Mouse (Mus musculus): Measurements from ENCODE around the gene Strn3. TPM values are rescaled to one million over a fixed set of nuclear protein-coding genes. Genes with fewer than 3 reads are reported as not detected.
"Not testable (repeated sequence)": the region's sequence is repeated elsewhere in the genome, so short reads cannot be mapped to it uniquely, and the experiment has no call there.

Strn3 gene
- polyA plus RNA-seq, 1 experiment from 2014 or later: 60.4 TPM

DNA sequence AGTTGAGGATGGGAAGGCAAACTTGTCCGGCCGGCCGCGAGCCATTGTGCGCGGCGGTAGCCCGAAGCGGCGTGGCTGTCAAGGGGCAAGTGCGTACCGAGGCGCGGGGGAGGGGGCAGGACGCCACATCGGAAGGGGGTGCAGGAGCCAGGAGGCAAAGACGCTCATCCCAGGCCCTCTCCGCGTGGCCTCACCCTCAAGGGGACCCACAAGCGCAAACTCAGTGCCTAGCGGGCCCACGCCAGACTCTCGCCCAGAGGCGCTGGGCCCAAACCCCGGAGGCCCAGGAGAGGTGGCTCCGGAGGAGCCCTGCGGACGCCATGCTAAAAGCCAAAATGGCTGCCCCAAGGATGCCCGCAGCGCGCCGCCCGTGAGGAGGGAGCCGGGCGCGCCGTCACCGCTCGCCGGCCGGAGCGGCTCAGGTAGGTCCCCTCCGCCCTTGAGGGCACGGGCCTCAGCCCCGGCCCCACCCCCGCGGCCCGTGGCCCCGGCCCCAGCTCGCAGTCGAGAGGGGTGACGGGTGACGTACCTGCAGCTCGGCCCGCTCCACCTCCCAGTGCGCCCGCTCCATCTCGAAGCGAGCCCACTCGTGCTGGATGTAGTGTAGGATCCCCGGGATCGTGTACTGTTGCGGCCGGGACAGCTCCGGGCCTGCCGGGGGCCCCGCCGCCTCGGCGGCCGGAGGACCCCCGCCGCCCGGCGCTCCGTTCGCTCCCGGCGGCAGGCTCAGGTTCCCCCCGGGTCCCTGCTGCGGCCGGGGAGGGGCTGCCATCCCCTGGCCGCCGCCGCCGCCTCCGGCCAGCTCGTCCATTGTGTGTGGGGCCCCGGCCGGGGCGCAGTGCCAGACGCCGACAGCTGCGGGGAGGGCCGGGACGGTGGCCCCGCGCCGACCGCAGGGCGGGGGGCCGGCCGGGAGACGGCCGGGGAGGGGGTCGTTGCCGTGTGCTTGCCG lies 528 bp downstream of the Strn3 start, which contains the start of gene Ap4s1:
Gene Ap4s1 (plus strand): TSS at position 141 of the 952 bp plus-strand sequence.
- Histone ChIP-seq H3K27me3 (no peaks in the 10 kb centered on the region), H3K36me3 (no peaks in the 10 kb centered on the region), H3K4me1 (peaks cover 9% of the 10 kb centered on the region), H3K4me2 (replicated peaks) (peak within 1 kb of the TSS; percentile 64), H3K9ac (replicated peaks) (peak within 1 kb of the TSS; percentile 99), H3K27ac (replicated peaks) (peak within 1 kb of the TSS; percentile 100), H3K9me3 (no peaks in the 10 kb centered on the region), H3K4me3 (peak within 1 kb of the TSS; percentile 94)
- peak; percentile 80 for ATAC-seq (ENCODE audit: low FRiP score, low read depth)
- under 1% methylated on average over 103 of the region's 108 CpGs for WGBS

DNA sequence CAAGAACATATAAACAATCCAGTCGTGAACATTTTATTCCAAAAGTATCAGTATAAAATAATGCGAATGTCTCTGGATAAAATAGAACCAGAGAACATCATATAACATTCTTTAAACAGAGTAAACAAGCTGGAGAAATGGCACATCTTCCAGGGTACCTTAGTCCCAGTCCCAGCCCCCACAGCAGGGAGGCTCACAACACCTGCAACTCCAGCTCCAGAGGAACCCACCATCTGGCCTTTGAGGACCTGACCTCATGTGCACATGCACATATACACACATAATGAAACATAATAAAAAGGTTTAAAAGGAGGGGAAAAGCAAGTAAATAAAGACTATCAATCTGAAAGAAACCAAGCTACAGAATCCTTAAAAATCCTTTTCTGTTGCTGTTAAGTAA lies 3.2 kb downstream of the Strn3 start:
- no peaks in the 10 kb centered on the region for H3K9me3 ChIP-seq
- no peak overlapping the region for H3K27ac ChIP-seq (replicated peaks)
- peaks cover 9% of the 10 kb centered on the region for H3K4me1 ChIP-seq
- ATAC-seq (ENCODE audit: low FRiP score, low read depth): no peak
- H3K4me3 ChIP-seq: no peak overlapping the region
- WGBS: 98% methylated on average over 2 of the region's 2 CpGs
- H3K36me3 ChIP-seq: no peaks in the 10 kb centered on the region
- no peak overlapping the region for H3K9ac ChIP-seq (replicated peaks)
- no peaks in the 10 kb centered on the region for H3K27me3 ChIP-seq
- no peak overlapping the region for H3K4me2 ChIP-seq (replicated peaks)

DNA sequence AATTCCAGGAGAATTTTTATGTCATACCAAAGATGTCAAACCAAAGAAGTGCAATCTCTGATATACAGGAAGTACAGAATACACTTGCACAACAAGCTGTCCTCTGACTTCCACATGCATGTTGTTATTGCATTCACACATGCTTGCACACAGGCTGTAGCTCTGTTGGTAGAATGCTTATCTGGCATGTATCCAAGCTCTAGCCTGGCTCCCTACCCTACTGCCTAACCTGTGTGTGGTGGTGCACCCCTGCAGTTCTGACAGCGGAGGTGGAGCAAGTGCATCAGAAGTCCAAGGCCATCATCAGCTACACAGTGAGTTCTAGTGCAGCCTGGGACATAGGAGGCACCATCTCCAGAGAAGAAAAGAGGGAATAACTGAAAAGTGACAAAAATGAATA lies 12.9 kb downstream of the Strn3 start:
- no peak for ATAC-seq (ENCODE audit: low FRiP score, low read depth)

DNA sequence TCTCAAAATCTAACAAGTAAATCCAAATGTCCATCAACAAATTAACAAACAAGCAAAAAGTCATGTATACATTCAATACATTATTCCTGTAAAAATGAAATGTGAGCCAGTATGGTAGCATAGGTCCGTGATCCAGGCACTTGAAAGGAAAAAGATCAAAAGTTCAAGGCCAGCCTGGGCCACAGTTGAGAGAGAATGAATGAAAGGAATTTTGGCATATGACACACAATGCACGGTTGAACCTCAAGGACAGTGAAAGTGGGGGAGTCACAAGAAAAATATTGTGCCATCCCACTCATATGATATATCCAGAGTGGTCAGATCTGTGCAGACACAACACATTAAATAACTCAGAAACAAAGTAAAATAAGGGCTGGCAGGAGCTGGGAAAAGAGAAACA lies 15.3 kb downstream of the Strn3 start:
- H3K4me1 ChIP-seq: peaks cover 8% of the 10 kb centered on the region
- ATAC-seq (ENCODE audit: low FRiP score, low read depth): no peak
- 78% methylated on average over 2 of the region's 2 CpGs for WGBS
- no peak overlapping the region for H3K4me3 ChIP-seq
- H3K27me3 ChIP-seq: no peaks in the 10 kb centered on the region
- H3K36me3 ChIP-seq: no peaks in the 10 kb centered on the region
- no peak overlapping the region for H3K4me2 ChIP-seq (replicated peaks)
- no peak overlapping the region for H3K27ac ChIP-seq (replicated peaks)
- no peaks in the 10 kb centered on the region for H3K9me3 ChIP-seq
- no peak overlapping the region for H3K9ac ChIP-seq (replicated peaks)

More for the DNA sequence above, 12.9 kb downstream of the Strn3 start:
- Histone ChIP-seq H3K4me2 (replicated peaks) (no peak overlapping the region), H3K4me3 (no peak overlapping the region), H3K9ac (replicated peaks) (no peak overlapping the region), H3K9me3 (no peaks in the 10 kb centered on the region), H3K27ac (replicated peaks) (no peak overlapping the region), H3K4me1 (peaks cover 4% of the 10 kb centered on the region; the same call in 1 of the 2 replicates), H3K36me3 (no peaks in the 10 kb centered on the region), H3K27me3 (no peaks in the 10 kb centered on the region)
- 94% methylated on average over 1 of the region's 1 CpGs for WGBS

DNA sequence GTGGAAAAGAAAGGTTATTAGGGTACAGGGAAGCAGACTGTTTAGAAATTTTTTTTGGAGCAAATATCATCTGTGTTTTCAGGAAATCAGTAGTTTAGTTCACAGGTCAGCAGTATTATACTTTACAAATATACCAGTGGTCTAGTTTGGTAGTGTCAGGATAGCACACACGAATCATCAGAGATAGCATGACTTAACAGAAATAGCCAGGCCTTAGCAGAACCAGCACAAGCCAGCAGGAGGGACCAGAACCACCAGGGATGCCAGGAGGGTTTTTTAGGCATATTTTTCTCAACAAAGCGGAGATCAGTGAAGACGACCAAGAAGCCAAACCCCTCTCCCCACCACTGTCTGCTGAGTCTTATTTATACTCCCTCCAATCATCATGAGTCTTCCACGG lies 18.4 kb downstream of the Strn3 start:
- no peak overlapping the region for H3K4me3 ChIP-seq
- 70% methylated on average over 4 of the region's 4 CpGs for WGBS
- no peaks in the 10 kb centered on the region for H3K27me3 ChIP-seq
- no peak overlapping the region for H3K4me2 ChIP-seq (replicated peaks)
- no peak for ATAC-seq (ENCODE audit: low FRiP score, low read depth)
- no peak overlapping the region for H3K27ac ChIP-seq (replicated peaks)
- H3K36me3 ChIP-seq: no peaks in the 10 kb centered on the region
- peaks cover 8% of the 10 kb centered on the region for H3K4me1 ChIP-seq
- H3K9me3 ChIP-seq: no peaks in the 10 kb centered on the region
- H3K9ac ChIP-seq (replicated peaks): no peak overlapping the region

DNA sequence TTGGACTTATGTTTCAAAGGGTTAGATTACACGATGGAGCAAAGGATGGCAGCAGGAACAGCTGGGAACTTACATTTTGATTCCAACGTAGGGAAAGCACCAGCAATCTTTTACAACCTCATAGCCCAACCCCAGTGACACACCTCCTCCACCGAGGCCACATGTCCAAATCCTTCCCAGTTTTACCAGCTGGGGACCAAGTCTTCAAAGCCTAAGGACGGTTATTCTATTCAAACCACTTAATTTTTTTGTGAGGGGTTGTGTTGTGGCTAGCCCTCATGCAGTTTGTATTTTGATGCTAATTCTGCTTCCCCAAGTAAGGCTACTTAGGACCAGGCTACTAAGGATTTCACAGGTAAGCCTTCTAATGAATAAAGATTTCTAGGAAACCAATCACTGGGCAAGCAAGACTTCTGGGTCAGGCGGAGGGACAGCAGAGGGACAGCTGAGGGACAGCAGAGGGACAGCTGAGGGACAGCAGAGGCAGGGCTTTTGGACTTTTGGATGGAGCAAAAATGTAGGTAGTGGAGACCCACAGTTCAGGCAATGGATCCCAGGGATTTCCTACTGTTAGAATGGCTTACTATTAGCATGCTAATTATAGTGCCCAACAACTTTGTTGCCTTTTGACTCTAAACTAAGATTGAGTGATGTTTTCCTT lies 20.3 kb downstream of the Strn3 start:
- 29% methylated on average over 5 of the region's 5 CpGs for WGBS
- H3K4me1 ChIP-seq: peaks cover 8% of the 10 kb centered on the region
- no peak for ATAC-seq (ENCODE audit: low FRiP score, low read depth)

DNA sequence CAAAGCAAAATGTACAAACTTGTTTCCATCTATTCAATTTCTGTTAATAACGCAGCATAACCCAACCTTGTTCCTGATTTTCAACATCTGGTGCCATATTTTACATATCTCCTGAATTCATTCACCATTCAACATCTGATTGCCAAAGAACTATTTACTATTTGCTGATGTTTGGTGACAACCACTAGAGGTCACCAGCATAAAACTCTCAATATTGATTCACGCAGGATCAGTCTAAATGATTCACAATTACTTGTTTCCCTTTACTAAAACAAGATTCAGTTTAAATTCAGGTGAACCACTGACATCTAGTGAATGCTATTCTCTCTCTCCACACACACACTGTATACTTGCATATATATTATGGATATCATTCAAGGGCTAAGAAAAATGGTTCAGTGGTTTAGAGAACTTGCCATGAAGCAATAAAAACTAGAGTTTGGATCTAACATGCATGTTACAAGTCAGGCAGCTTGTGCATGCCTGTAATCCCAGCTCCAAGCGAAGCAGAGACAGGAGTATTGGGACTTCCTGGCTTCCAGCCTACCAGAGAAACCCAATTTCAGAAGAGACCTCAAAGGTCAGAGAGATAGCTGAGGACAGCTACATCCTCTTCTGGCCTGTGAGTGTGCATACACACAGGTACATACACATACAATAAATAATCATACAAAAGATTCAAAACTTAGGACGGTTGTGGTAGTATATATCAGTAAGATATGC lies 24.8 kb downstream of the Strn3 start:
- H3K36me3 ChIP-seq: no peaks in the 10 kb centered on the region
- ATAC-seq (ENCODE audit: low FRiP score, low read depth): no peak
- H3K27me3 ChIP-seq: no peaks in the 10 kb centered on the region
- no peak overlapping the region for H3K4me3 ChIP-seq
- peaks cover 7% of the 10 kb centered on the region for H3K4me1 ChIP-seq
- no peak overlapping the region for H3K27ac ChIP-seq (replicated peaks)
- H3K4me2 ChIP-seq (replicated peaks): no peak overlapping the region
- WGBS: 77% methylated on average over 4 of the region's 4 CpGs
- H3K9ac ChIP-seq (replicated peaks): no peak overlapping the region
- H3K9me3 ChIP-seq: no peaks in the 10 kb centered on the region

More for the DNA sequence above, 20.3 kb downstream of the Strn3 start:
- Histone ChIP-seq H3K9ac (replicated peaks) (no peak overlapping the region), H3K4me3 (no peak overlapping the region), H3K27me3 (no peaks in the 10 kb centered on the region), H3K36me3 (no peaks in the 10 kb centered on the region), H3K9me3 (no peaks in the 10 kb centered on the region), H3K27ac (replicated peaks) (no peak overlapping the region), H3K4me2 (replicated peaks) (no peak overlapping the region)

DNA sequence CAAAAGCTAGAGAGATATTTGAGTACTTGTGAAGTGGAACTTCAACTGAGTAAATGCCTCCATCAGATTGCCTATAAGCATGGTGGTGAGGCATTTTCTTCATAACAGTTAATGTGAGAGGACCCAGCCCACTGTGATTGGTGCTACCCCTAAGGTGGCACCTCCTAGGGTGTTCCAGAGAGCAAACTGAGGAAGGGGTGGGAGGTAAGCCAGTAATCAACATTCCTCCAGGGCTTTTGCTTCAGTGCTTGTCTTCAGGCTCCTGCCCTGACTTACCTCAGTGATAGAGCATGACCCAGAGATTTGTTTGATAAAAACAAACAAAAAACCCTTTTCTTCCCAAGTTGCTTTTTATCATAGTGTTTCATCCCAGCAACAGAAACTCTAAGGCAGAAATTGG lies 27.8 kb downstream of the Strn3 start:
- Histone ChIP-seq H3K27ac (replicated peaks) (no peak overlapping the region), H3K36me3 (no peaks in the 10 kb centered on the region), H3K4me1 (no peaks in the 10 kb centered on the region; the same call in 1 of the 2 replicates), H3K9ac (replicated peaks) (no peak overlapping the region), H3K27me3 (no peaks in the 10 kb centered on the region), H3K9me3 (no peaks in the 10 kb centered on the region), H3K4me3 (no peak overlapping the region), H3K4me2 (replicated peaks) (no peak overlapping the region)
- no peak for ATAC-seq (ENCODE audit: low FRiP score, low read depth)

DNA sequence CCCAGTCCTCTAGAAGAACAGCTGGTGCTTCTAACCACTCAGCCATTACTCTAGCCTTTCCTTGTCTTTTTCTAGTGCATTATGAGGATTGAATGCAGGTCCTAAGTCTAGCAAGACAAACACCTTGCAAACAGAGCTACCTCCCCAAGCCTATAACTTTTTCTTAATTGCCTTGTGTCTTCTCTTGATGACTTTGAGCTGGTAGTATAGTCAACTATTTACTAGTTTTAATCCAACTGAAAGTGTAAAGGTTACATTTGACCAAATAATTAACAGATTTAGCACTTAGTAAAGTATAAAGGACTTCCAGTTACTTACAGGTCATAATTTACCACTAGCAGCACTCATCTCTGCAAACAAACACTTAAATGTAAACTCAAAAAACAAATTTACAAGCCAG lies 28.7 kb downstream of the Strn3 start:
- H3K27ac ChIP-seq (replicated peaks): no peak overlapping the region
- H3K36me3 ChIP-seq: no peaks in the 10 kb centered on the region
- no peak for ATAC-seq (ENCODE audit: low FRiP score, low read depth)
- H3K4me1 ChIP-seq: no peaks in the 10 kb centered on the region; the same call in 1 of the 2 replicates
- H3K4me3 ChIP-seq: no peak overlapping the region
- H3K9ac ChIP-seq (replicated peaks): no peak overlapping the region
- H3K4me2 ChIP-seq (replicated peaks): no peak overlapping the region
- H3K27me3 ChIP-seq: no peaks in the 10 kb centered on the region
- H3K9me3 ChIP-seq: no peaks in the 10 kb centered on the region

DNA sequence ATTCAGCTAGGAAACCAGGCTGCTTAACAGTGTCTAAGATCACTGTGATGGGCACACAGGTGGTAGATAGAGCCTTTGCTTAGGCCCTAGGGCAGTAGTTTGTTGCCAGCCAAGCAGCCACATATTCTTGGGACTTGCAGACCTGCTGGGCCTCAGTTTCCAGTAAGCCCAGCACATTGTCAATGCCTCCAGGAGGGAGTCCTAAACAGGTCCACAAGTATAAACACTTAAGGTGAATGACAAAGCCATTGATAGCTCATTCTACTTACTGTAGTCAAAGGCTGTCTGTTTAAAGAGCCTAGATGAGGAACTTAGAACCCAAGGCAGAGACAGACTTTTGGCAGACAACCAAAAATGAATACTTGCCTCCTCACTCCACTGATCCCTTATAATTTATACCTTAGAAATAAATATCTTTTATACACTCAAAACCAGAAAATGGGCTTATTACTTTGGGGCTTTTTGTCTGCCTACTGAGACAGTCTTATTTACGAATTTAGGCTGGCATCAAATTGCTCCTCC lies 35.7 kb downstream of the Strn3 start:
- Histone ChIP-seq H3K36me3 (peaks cover 17% of the 10 kb centered on the region; the same call in 1 of the 2 replicates), H3K9ac (replicated peaks) (no peak overlapping the region), H3K27me3 (no peaks in the 10 kb centered on the region), H3K4me3 (no peak overlapping the region), H3K27ac (replicated peaks) (no peak overlapping the region), H3K9me3 (no peaks in the 10 kb centered on the region), H3K4me1 (no peaks in the 10 kb centered on the region), H3K4me2 (replicated peaks) (no peak overlapping the region)
- ATAC-seq (ENCODE audit: low FRiP score, low read depth): no peak
- 77% methylated on average over 1 of the region's 1 CpGs for WGBS

DNA sequence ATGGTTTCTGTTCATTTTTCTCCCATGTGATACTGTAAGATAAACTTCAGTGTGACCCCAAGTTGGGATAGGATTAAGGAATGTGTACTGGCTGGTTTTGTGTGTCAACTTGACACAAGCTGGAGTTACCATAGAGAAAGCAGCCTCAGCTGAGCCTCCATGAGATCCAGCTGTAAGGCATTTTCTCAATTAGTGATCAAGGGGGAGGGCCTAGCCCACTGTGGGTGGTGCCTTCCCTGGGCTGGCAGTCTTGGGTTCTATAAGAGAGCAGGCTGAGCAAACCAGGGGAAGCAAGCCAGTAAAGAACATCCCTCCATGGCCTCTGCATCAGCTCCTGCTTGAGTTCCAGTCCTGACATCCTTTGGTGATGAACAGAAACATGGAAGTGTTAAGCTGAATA lies 42.3 kb downstream of the Strn3 start:
- H3K4me1 ChIP-seq; H3K9ac ChIP-seq (replicated peaks); H3K27ac ChIP-seq (replicated peaks); H3K4me2 ChIP-seq (replicated peaks); H3K9me3 ChIP-seq; H3K27me3 ChIP-seq; ATAC-seq (ENCODE audit: low FRiP score, low read depth); H3K4me3 ChIP-seq: not testable (repeated sequence)
- H3K36me3 ChIP-seq: peaks cover 29% of the 10 kb centered on the region

DNA sequence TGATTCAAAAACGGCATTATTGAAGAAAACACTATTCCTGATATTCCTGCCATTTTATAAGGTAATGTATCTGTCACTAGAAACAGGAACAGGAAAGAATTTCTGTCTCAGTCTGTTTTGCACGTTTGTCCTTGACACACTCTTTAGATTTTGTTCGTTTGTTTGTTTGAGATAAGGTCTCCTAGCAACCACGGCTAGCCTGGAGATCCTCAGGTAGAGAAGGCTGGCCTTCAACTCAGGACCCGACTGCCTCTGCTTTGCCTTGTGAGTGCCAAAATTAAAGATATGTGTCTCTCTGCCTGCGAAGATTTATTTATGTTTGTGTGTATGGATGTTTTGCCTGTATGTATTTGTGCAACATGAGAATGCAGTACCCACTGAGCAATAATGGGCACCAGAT lies 49.8 kb downstream of the Strn3 start:
- Histone ChIP-seq H3K27me3 (no peaks in the 10 kb centered on the region), H3K36me3 (no peaks in the 10 kb centered on the region), H3K4me2 (replicated peaks) (no peak overlapping the region), H3K4me1 (no peaks in the 10 kb centered on the region), H3K9me3 (no peaks in the 10 kb centered on the region), H3K9ac (replicated peaks) (no peak overlapping the region), H3K27ac (replicated peaks) (no peak overlapping the region), H3K4me3 (no peak overlapping the region)
- no peak for ATAC-seq (ENCODE audit: low FRiP score, low read depth)
- WGBS: 74% methylated on average over 6 of the region's 6 CpGs

Data from midbrain, embryonic 12.5 days (tissue).